Mouse (Mus musculus): ENCODE measurements at regions not wholly inside any gene's neighbourhood (a gene's known extent, or its start where the extent isn't known, plus 50 kb on each side); places are given as distances from the start of the nearest gene placed in this dataset.

- Histone ChIP-seq H3K4me1 (ENCODE audit: control insufficient read depth in 1 of 2, insufficient read depth in 2 of 2) (no peaks in the 10 kb centered on the region), H3K9me3 (replicated peaks; ENCODE audit: low read length) (no peaks in the 10 kb centered on the region), H3K27ac (ENCODE audit: insufficient read depth, low read depth) (no peak overlapping the region), H3K9ac (ENCODE audit: insufficient read depth, low read depth) (no peak overlapping the region), H3K4me2 (ENCODE audit: insufficient read depth, low read depth, poor library complexity, severe bottlenecking) (no peak overlapping the region), H3K4me3 (replicated peaks in 1 of 3; ENCODE audit: low read depth in 2 of 3, low read length in 2 of 3, poor library complexity in 1 of 3) (no peak overlapping the region), H3K79me2 (replicated peaks; ENCODE audit: control insufficient read depth, extremely low read depth, insufficient read depth, poor library complexity, severe bottlenecking) (no peaks in the 10 kb centered on the region), H3K27me3 (replicated peaks) (no peaks in the 10 kb centered on the region), H3K36me3 (replicated peaks in 1 of 2; ENCODE audit: control insufficient read depth in 1 of 2, insufficient read depth in 1 of 2, low read length in 1 of 2) (no peaks in the 10 kb centered on the region)
- dilution Hi-C loops (cut with MboI; ENCODE audit: extremely low pct_ligation_motif_present, extremely low pct_unique_long_range_greater_than_20kb, low sequenced_read_pairs) (no loop called here), in situ Hi-C loops (cut with MboI; ENCODE audit: low pct_ligation_motif_present, low pct_unique_long_range_greater_than_20kb, low sequenced_read_pairs) (no loop called here)
- no peak for DNase-seq (ENCODE audit: extremely low read depth)
- TF ChIP-seq ZC3H11A (IDR thresholded peaks at IDR 0.05; ENCODE audit: low read depth, low read length) (no peak), POLR2A (IDR thresholded peaks at IDR 0.05; ENCODE audit: low read depth, low read length) (no peak), E2F4 (IDR thresholded peaks at IDR 0.05; ENCODE audit: insufficient replicate concordance, low read depth, low read length) (no peak), SIN3A (IDR thresholded peaks at IDR 0.05; ENCODE audit: low read length) (no peak), MXI1 (IDR thresholded peaks at IDR 0.05; ENCODE audit: low read depth, low read length) (no peak), ELF1 (IDR thresholded peaks at IDR 0.05; ENCODE audit: low read depth, low read length) (no peak), EP300 (IDR thresholded peaks at IDR 0.05; ENCODE audit: low read length) (no peak), ETS1 (conservative IDR thresholded peaks at IDR 0.05; ENCODE audit: low read depth, low read length) (no peak), MAX (IDR thresholded peaks at IDR 0.05; ENCODE audit: low read length) (no peak), NRF1 (IDR thresholded peaks at IDR 0.05; ENCODE audit: low read depth, low read length) (no peak), JUN (IDR thresholded peaks at IDR 0.05; ENCODE audit: insufficient read depth, low read depth, low read length) (no peak), USF2 (conservative IDR thresholded peaks at IDR 0.05; ENCODE audit: low read depth, low read length) (no peak), USF1 (IDR thresholded peaks at IDR 0.05; ENCODE audit: low read depth, low read length) (no peak), JUND (conservative IDR thresholded peaks at IDR 0.05; ENCODE audit: low read depth, low read length) (no peak), KAT2A (IDR thresholded peaks at IDR 0.05; ENCODE audit: insufficient replicate concordance, low read length) (no peak), SMC3 (IDR thresholded peaks at IDR 0.05; ENCODE audit: low read depth, low read length) (no peak), ZMIZ1 (IDR thresholded peaks at IDR 0.05; ENCODE audit: low read depth, low read length) (no peak), UBTF (IDR thresholded peaks at IDR 0.05; ENCODE audit: low read depth, low read length) (no peak), CTCF (conservative IDR thresholded peaks at IDR 0.05 in 1 of 2, IDR thresholded peaks at IDR 0.05 in 1 of 2; ENCODE audit: low read depth in 2 of 2, low read length in 2 of 2) (no peak)
These were observed 116.1 kb downstream of the Gpbp1 start for GRCm38 (mm10) chr13:111373801-111374200.

Measured in CH12.LX (cell line).